Mouse (Mus musculus) fibroblast of lung, adult 2 months (primary cell): Measurements from ENCODE around the gene Rab19.
"Not testable (repeated sequence)": the region's sequence is repeated elsewhere in the genome, so short reads cannot be mapped to it uniquely, and the experiment has no call there.

Source experiments
- DNase-seq: peaks from one replicate; pipeline ENCODE4 v3.0.0-alpha.2; 2011; ENCODE audit warnings: low read depth

The Rab19 gene

GRCm38 (mm10) chr6:39433174-39433573 is 52.2 kb downstream of the Rab19 start:
- no peak for DNase-seq

GRCm38 (mm10) chr6:39433701-39434100 is 52.7 kb downstream of the Rab19 start:
- no peak for DNase-seq

GRCm38 (mm10) chr6:39434111-39434885 is 53.3 kb downstream of the Rab19 start:
- DNase-seq = no peak

DNA sequence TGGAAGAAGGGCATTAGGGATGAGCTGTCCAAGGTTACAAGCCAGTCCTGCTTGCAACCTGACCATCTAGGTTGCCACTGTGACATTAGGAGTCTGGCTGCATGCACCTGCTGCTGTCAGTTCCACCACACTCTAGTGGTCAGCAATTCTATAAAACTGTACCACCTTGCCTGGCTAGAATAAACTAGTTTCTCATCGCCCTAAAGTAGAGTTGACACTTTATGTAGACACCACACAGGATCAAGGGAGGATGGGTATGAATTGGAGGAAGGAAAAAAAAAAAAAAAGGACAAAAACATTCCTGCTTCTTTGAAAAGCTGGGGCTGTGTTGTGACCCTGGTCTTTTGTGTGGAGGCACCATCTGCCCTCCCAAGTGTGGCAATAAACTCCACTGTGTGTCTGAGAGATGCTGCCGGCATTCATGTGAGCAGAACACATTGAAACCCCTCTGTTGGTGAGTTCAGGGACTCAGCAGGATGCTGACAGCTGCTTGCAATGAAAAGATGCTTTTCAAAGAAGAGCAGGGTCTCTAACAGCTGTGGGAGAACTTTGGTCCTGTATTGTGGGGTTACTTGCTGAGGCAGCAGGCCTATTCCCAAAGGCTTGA is 54.0 kb downstream of the Rab19 start:
- DNase-seq = no peak

GRCm38 (mm10) chr6:39435875-39436274 is 54.9 kb downstream of the Rab19 start:
- DNase-seq = no peak

DNA sequence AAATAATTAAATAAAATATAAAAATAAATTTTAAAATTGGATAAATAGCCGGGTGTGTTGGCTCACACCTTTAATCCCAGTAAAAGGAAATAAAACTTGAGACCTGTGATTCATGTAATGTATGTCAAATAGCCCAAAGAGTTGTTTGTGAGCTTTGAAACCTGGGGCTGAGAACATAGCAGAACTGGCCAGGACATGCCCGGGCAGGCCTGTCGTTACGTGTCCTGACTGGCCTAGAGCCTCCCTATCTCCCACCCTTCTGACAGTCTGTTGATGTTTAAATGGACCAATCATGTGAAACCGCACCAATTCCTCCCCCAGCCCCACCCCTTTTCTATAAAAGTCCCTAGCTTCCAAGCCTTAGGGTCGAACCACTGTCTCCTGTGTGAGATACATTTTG is 56.5 kb downstream of the Rab19 start:
- not testable (repeated sequence) for DNase-seq
